Mouse (Mus musculus) kidney, adult 2 months (tissue): ENCODE results near the gene Drg1.

ENCODE experiments used
- CTCF ChIP-seq: fragments of 200-500 bp; conservative IDR thresholded peaks from 2 replicates; pipeline ENCODE4 v1.5.1; 2011; ENCODE audit warnings: low read depth, mild to moderate bottlenecking, control low read depth, low read length, moderate library complexity, mixed read lengths; ENCODE audit not compliant: insufficient read depth, insufficient read length
- POLR2A ChIP-seq: fragments of 200-500 bp; IDR thresholded peaks from one replicate; pipeline ENCODE4 v1.6.1; 2011; ENCODE audit warnings: low read depth, low read length, control low read depth

GRCm38 (mm10) chr11:3266079-3266685 is at the start of gene Drg1:
- TF ChIP-seq CTCF (no peak), POLR2A (peak; percentile 91)
